Mouse (Mus musculus): Measurements from ENCODE around the gene Vmn1r88. TPM values are rescaled to one million over a fixed set of nuclear protein-coding genes. Genes with fewer than 3 reads are reported as not detected.

The Vmn1r88 gene
- under 0.01 TPM in 1 of 2 replicates, not detected in the other for total RNA-seq (2017)

DNA sequence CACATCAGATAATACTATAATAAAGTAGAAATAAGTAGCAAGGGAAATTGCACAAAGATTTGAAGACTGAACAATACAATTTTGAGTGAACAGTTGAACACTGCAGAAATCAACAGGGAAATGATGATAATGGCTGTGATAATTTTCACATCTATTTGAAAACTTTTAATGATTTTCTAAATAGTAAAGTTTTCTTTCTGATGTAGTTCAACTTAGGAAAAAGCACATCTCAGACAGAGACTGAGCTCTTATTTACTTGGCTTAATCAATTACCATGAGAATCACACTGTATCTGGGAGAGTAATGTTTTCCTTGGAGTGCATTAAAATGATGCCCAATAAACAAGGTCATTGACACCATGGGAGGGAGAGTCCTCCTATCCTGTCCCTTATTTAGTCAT, at the start of gene Vmn1r88:
Gene Vmn1r88, plus strand, starts transcription at position 301 of the 400 bp plus-strand sequence.
- ATAC-seq (replicated peaks; ENCODE audit: low read depth, poor library complexity, severe bottlenecking) = no peak

DNA sequence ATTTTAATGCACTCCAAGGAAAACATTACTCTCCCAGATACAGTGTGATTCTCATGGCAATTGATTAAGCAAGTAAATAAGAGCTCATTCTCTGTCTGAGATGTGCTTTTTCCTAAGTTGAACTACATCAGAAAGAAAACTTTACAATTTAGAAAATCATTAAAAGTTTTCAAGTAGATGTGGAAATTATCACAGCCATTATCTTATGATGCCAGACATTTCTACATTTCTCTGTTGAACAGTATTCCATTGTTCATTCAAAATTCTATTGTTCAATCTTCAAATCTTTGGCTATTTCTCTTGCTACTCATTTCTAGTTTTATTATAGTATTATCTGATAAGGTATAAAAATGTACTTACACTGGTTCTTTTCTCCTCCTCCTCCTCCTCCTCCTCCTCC, 39.6 kb upstream of the Vmn1r88 start, which contains the start of gene Vmn1r86:
Gene Vmn1r86, minus strand, starts transcription at position 101 of the 400 bp plus-strand sequence.
- no peak for ATAC-seq (replicated peaks; ENCODE audit: low read depth, poor library complexity, severe bottlenecking)

DNA sequence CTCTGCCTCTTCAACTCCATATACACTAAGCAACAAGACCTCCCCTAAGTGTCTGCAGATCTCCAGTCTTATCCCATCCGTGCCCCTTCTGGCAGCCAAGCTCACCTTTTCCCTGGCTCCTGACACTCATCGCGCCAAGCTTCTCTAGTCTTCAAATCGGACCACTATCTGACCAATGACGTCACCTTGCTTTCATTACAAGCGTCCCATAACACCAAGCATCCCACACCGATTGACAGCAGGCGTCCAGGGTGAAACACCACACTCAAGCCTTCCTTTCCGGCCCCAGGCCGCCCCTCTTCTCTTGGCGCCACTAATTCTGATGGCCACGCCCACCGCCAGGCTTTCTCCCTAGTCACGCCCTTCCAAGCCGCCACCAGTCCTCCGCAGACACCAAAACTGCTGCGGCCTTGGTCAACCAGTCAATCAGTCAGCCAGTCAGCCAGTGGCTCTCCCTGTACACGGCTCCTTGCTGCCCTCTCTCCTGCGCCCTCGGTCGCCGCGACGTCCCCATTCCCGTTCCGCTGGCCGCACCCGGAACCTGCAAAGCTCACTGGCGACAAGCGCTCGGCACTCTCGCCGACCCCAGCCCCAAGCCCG, 35.7 kb upstream of the Vmn1r88 start:
- ATAC-seq (replicated peaks; ENCODE audit: low read depth, poor library complexity, severe bottlenecking) = peak; percentile 99

DNA sequence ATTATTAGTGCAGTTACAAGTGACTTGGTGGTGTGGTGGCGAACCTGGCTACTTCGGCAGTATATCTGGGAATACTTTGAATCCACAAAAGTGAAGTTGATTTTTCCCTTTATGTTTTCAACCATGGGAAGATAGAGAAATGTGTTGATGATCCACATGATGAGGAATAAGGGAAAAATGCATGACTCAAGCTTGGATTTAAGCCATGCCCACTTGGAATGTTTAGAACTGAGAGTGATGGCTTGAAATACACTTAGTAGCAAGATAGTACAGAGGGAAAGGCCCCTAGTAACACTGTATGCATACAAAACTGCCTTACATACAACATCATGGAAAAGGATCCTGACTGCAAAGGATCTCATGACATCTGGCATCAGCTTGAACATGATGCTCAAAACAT, 27.5 kb upstream of the Vmn1r88 start:
- ATAC-seq (replicated peaks; ENCODE audit: low read depth, poor library complexity, severe bottlenecking) = no peak

DNA sequence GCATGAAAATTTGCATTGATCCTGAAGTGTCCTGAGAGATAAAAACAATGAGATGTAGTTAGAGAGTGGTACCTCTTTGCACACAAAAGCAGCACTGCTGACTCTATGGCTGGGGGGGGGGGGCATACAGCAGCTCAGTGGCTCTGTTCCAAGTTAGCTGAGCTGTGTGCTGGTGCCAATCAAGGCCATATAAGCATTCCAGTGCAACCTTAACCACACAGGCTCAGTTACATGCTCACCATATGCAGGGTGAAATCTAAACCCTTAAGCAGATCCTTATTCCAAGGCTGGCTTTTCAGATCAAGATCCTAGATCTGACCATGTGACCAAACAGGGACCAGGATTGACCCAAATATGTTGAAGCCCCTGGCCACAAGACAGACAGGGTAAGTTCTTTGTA, 22.0 kb upstream of the Vmn1r88 start:
- no peak for ATAC-seq (replicated peaks; ENCODE audit: low read depth, poor library complexity, severe bottlenecking)

DNA sequence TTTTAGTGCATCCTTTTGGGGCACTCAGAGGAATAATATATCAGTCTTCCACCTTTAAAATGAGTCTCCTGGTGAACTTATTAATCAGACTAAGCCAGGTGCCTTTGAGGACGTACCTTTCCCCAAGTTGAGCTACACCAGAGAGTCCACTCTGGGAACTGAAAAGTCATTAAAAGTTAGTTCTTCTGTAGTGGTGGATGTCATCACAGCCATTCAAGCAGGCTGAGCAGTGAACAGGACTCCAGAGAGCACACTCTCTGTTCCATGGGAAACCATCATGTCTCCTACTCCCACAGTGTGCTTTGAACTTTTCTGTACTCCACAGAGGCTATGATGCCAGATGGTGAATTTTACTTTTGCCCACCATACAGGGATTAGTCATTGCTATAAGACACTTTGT, 19.3 kb upstream of the Vmn1r88 start, which contains the start of gene Vmn1r87:
Gene Vmn1r87, minus strand, starts transcription at position 101 of the 400 bp plus-strand sequence.
- no peak for ATAC-seq (replicated peaks; ENCODE audit: low read depth, poor library complexity, severe bottlenecking)

DNA sequence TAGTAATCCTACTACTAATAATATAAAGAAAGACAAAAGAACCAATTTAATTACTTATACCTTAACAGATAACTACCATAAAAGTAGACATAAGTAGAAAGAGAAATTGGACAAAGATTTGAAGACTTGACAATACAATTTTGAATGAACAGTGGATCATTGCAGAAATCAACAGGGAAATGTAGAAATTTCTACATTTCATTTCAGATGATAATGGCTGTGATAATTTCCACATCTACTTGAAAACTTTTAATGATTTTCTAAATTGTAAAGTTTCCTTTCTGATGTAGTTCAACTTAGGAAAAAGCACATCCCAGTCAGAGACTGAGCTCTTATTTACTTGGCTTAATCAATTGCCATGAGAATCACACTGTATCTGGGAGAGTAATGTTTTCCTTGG, 53.4 kb downstream of the Vmn1r88 start, which contains the start of gene Vmn1r89:
Gene Vmn1r89, plus strand, starts transcription at position 301 of the 400 bp plus-strand sequence.
- no peak for ATAC-seq (replicated peaks; ENCODE audit: low read depth, poor library complexity, severe bottlenecking)

Other genes starting within 250 kb of the Vmn1r88 start
- gene Rps5, start 237.3 kb upstream of the Vmn1r88 start, total RNA-seq (2017) = 1,289 and 2,367 TPM in 2 replicates
- gene Rnf225, start 232.2 kb upstream of the Vmn1r88 start, total RNA-seq (2017) = 0.24 and 0.55 TPM in 2 replicates
- gene Zfp324, start 193.7 kb upstream of the Vmn1r88 start, total RNA-seq (2017) = 6.7 and 8.0 TPM in 2 replicates
- gene Zfp446, start 181.7 kb upstream of the Vmn1r88 start, total RNA-seq (2017) = 3.7 and 3.8 TPM in 2 replicates
- gene Slc27a5, start 161.4 kb upstream of the Vmn1r88 start, total RNA-seq (2017) = not detected in 2 replicates
- 481 and 549 TPM in 2 replicates for gene Trim28, start 160.5 kb upstream of the Vmn1r88 start, total RNA-seq (2017)
- gene Zbtb45, start 149.5 kb upstream of the Vmn1r88 start, total RNA-seq (2017) = 9.7 and 9.8 TPM in 2 replicates
- gene Chmp2a, start 124.8 kb upstream of the Vmn1r88 start, total RNA-seq (2017) = 147 and 158 TPM in 2 replicates
- gene Ube2m, start 121.3 kb upstream of the Vmn1r88 start, total RNA-seq (2017) = 97.7 and 99.2 TPM in 2 replicates
- 0.87 and 1.3 TPM in 2 replicates for gene Mzf1, start 104.8 kb upstream of the Vmn1r88 start, total RNA-seq (2017)
- not detected in 2 replicates for gene Vmn1r85, start 64.4 kb upstream of the Vmn1r88 start, total RNA-seq (2017)
- not detected in 2 replicates for gene Vmn1r86, start 39.7 kb upstream of the Vmn1r88 start, total RNA-seq (2017)
- gene Vmn1r87, start 19.4 kb upstream of the Vmn1r88 start, total RNA-seq (2017) = not detected in 2 replicates
- gene Vmn1r89, start 53.5 kb downstream of the Vmn1r88 start, total RNA-seq (2017) = not detected in 2 replicates
- gene Lig1, start 117.7 kb downstream of the Vmn1r88 start, total RNA-seq (2017) = 94.5 and 102 TPM in 2 replicates
- 4.8 and 6.9 TPM in 2 replicates for gene Zswim9, start 119.2 kb downstream of the Vmn1r88 start, total RNA-seq (2017)
- gene Pla2g4c, start 165.1 kb downstream of the Vmn1r88 start, total RNA-seq (2017) = 4.0 and 4.7 TPM in 2 replicates
- gene Cabp5, start 238.6 kb downstream of the Vmn1r88 start, total RNA-seq (2017) = not detected in 2 replicates